Mouse (Mus musculus) hindbrain, embryonic 16.5 days (tissue): ENCODE data around the gene Gm45233. TPM values are rescaled to one million over a fixed set of nuclear protein-coding genes. Genes with fewer than 3 reads are reported as not detected.

ENCODE experiments used
- microRNA-seq: library from miRNA; unstranded; fragments of <30 nt; microRNA quantifications from one replicate; pipeline ENCODE4, GENCODE M21; 2017
- polyA plus RNA-seq: library from polyadenylated mRNA; unstranded; fragments of >200 nt; fragmentation: Nextera tagmentation; extraction: Ambion mirVana; gene quantifications from 2 replicates; pipeline ENCODE4 v1.2.1, GENCODE M21; 2015

The Gm45233 gene
- polyA plus RNA-seq, 1 experiment from 2014 or later, result not detected

Small RNA genes within 50 kb of the gene (microRNA-seq; reads per million reads assigned to microRNA genes)
- gene Mir7051, result not detected

Other genes with a start within 250 kb of the Gm45233 start
- gene Zfp715, start 130.8 kb upstream of the Gm45233 start, polyA plus RNA-seq, result 19.3 and 23.1 TPM in 2 replicates
- 0.20 and 0.35 TPM in 2 replicates for gene Siglecf, start 92.8 kb upstream of the Gm45233 start, polyA plus RNA-seq
- not detected in 2 replicates for gene Siglecg, start 35.9 kb upstream of the Gm45233 start, polyA plus RNA-seq
- gene Lim2, start 16.5 kb upstream of the Gm45233 start, polyA plus RNA-seq, result not detected in 2 replicates
- gene Nkg7, start 7.1 kb upstream of the Gm45233 start, polyA plus RNA-seq, result 0.45 TPM in 2 replicates
- not detected in 2 replicates for gene Cldnd2, start 3.3 kb upstream of the Gm45233 start, polyA plus RNA-seq
- gene Etfb, start within 50 bp of the Gm45233 start, polyA plus RNA-seq, result 140 and 142 TPM in 2 replicates
- 20.4 and 26.1 TPM in 2 replicates for gene Vsig10l, start 19.0 kb downstream of the Gm45233 start, polyA plus RNA-seq
- gene Iglon5, start 45.9 kb downstream of the Gm45233 start, polyA plus RNA-seq, result 9.7 and 12.0 TPM in 2 replicates
- gene 4931406B18Rik, start 61.8 kb downstream of the Gm45233 start, polyA plus RNA-seq, result 0.07 and 0.11 TPM in 2 replicates
- 1.3 and 1.9 TPM in 2 replicates for gene Cd33, start 100.3 kb downstream of the Gm45233 start, polyA plus RNA-seq
- gene Zfp658, start 118.1 kb downstream of the Gm45233 start, polyA plus RNA-seq, result 6.9 and 7.9 TPM in 2 replicates
- gene Zfp719, start 135.5 kb downstream of the Gm45233 start, polyA plus RNA-seq, result 14.4 and 16.2 TPM in 2 replicates
- gene Zfp819, start 163.0 kb downstream of the Gm45233 start, polyA plus RNA-seq, result 0.45 and 0.46 TPM in 2 replicates
- gene Ceacam18, start 190.6 kb downstream of the Gm45233 start, polyA plus RNA-seq, result 0.10 TPM in 1 of 2 replicates, not detected in the other
- 0.31 and 0.41 TPM in 2 replicates for gene Siglece, start 216.0 kb downstream of the Gm45233 start, polyA plus RNA-seq
- gene Ctu1, start 227.9 kb downstream of the Gm45233 start, polyA plus RNA-seq, result 20.6 and 23.0 TPM in 2 replicates
- gene Klk14, start 246.3 kb downstream of the Gm45233 start, polyA plus RNA-seq, result not detected in 2 replicates